Mouse (Mus musculus): ENCODE measurements around the gene Mast4.

GRCm38 (mm10) chr13:103308296-103308695 is 26.0 kb downstream of the Mast4 start:
- TF ChIP-seq POLR2A (IDR thresholded peaks at IDR 0.05; ENCODE audit: borderline replicate concordance, low read depth, low read length), result no peak
- no peak for TF ChIP-seq CTCF (IDR thresholded peaks at IDR 0.05; ENCODE audit: low read depth, low read length)
